Mouse (Mus musculus) right cerebral cortex, postnatal 14 days (tissue): Measurements from ENCODE around the gene Atp2a1.
"Not testable (repeated sequence)": the region's sequence is repeated elsewhere in the genome, so short reads cannot be mapped to it uniquely, and the experiment has no call there.

Experiments
- DNase-seq: peaks from one replicate; pipeline ENCODE4 v3.0.0; 2022

Gene Atp2a1

DNA sequence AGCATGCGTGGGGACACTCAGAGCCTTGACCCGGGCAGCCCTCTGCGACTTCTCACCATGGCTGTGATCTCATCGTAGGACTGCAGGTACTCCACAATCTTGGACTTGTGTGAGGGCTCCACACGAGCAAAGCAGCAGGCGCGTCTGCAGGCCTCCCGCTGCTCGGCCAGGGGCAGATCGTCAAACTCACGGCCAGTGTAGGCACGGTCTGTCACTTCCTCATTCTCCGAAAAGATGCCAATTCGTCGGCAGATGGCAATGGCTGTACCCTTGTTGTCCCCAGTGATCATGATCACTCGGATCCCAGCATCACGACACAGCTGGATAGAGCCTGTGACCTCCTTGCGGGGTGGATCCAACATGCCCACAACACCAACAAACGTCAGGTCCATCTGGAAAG is 14.4 kb downstream of the Atp2a1 start:
- no peak for DNase-seq

- DNase-seq, result no peak
These were observed 16.7 kb downstream of the Atp2a1 start for GRCm38 (mm10) chr7:126446217-126446616.

DNA sequence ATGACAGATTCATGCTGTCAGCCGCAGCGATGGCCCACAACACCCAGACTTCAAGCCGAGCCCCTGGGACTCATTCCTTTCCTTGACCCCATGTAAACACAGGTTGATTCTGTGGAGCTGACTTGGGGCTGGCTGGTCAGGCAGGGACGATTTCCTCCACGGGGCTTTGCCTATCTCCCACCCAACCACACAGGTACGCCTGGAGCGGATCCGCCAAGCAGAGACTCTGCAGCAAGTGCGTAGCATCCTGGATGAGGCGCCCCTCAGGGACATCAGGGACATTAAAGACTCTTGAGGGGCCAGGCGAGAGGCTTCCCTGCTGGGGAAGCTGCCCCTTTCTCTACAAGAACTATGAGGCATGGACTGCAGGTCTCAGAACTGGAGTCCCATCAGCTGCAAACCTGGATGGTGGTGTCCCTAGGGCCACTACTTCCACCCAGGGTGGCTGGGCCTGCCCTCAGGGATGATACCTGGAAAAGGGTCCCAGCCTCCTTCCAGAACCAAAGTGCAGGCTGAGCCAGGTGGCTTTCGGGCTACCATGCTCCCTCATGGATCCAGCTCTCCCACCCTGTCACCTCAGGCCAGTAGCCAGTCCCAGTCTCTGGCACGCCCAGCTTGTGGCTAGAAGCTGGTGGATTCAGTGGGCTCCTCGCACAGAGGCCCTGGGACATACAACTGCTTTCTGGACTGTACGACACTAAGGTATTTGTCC is 17.6 kb downstream of the Atp2a1 start:
- no peak for DNase-seq

DNA sequence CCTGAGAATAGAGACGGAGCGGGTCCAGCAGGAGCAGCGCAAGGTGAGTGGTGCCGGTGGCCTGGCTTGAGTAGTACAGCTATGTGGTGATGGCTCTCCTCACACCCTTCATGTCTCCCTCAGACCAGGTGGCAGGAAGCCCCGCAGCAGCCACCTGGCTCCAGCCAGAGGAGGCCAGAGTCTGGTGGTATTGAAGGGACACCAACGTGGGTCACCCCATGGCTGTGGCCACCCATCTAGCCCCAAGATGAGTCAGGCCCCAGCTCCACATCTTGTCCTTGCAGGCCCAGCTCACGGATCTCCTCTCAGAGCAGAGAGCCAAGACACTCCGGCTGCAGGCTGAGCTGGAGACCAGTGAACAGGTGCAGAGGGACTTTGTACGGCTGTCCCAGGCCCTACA is 18.4 kb downstream of the Atp2a1 start:
- DNase-seq, result no peak

- DNase-seq, result no peak
These were observed 18.9 kb downstream of the Atp2a1 start for GRCm38 (mm10) chr7:126443997-126444396.

- DNase-seq, result peak; percentile 21
These were observed 22.8 kb downstream of the Atp2a1 start for GRCm38 (mm10) chr7:126440134-126440533.

DNA sequence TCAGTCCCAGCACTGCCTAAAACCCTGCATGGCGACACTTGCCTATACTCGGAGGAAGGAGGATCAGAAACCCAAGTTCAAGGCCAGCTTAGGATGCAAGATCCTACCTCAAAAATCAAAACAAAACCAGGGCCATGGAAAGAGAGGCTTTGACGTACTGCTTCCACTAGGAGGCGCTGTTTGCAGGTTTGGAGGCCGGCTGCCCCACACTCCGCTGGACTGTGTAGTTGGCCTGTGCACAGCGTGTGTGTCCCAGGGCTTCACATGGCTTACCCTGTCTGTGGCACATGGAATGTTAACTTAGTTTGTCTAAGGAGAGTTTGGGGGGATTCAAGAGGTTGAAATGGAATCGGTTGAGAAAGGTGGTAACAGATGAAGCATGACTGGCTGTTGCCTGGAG is 26.1 kb downstream of the Atp2a1 start:
- peak; percentile 45 for DNase-seq

DNA sequence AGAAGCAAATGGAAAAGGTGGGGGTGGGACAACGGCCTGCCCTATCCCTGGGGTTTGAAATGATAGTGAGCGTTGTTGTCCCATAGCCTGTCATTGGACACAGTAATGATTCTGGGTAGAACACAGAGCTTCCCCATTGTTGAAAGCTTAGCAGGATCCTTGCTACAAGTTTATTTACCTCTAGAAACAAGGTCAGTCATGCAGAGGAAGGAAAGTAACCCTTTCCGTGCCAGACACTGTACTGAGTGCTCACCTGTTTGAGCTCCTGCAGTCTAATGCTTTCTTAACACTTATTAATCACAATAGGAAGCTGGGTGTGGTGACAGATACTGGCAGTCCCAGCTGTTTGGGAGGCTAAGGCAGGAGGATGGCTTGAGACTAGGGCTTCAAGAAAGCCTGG is 27.1 kb downstream of the Atp2a1 start:
- DNase-seq, result no peak

GRCm38 (mm10) chr7:126434726-126435125 is 28.2 kb downstream of the Atp2a1 start:
- DNase-seq, result no peak

DNA sequence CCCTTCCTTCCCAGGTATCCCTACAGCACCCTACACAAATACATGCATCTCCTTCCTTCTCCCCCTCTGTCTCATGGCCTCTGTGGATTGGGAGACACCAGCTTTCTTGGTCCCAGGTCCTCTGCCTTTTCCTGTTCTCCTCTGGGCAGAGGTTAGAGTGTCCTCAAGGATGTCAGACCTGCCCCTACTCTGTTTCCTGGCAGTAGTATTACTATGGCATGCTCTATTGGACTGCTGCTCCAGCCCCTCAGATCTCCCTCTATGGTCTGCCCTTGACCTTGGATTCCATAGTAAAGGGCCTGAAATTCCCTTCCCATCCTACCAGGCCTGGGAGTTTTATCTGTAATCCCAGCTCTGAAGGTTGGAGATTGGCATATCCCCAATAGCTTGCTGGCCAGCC is 32.7 kb downstream of the Atp2a1 start:
- DNase-seq, result no peak

- no peak for DNase-seq
These were observed 33.4 kb downstream of the Atp2a1 start for GRCm38 (mm10) chr7:126429503-126429898.

DNA sequence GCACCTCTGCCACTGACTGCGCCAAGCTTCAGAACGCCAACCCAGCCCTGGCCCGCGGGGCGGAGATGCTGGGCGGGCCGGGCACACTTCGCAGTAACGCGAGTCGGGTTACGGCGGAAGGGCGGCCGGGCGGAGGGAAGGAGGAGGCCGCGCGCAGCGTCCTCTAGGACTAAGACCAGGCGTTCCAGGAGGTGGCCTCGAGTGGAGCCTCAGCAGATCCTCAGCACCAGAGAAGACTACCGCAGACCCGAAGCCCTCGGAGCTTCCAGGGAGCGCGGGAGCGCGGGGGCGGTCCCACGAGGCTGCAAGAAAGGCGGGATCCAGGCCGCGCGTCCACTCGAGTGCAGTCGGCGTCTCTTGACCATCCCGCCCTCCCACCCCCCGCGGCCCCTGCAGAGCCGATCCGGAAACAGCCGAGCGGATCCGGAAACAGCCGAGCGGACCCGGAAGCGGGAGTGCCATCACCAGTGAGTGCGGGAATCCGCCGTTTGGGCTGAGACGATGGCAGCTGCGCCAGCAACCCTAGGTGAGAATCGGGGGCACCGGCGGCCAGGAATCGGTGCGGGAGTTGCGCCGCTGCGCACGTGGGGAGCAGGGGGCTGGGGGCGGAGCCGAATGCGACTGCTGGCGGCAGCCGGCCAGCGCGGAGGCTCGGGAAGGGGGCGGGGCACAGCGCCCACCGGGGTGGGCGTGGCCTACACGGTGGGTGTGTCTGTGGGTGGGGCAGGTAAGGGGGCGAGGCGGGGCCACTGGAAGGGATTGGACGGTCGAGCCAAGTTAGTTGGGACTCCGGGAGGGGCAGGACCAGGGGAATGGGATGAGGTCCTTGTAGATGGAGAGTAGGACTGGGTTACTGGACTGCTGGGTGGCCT is 34.0 kb downstream of the Atp2a1 start, which contains the start of gene Rabep2:
Gene Rabep2, plus strand, starts transcription at position 129 of the 872 bp plus-strand sequence.
- peak; percentile 99 for DNase-seq

DNA sequence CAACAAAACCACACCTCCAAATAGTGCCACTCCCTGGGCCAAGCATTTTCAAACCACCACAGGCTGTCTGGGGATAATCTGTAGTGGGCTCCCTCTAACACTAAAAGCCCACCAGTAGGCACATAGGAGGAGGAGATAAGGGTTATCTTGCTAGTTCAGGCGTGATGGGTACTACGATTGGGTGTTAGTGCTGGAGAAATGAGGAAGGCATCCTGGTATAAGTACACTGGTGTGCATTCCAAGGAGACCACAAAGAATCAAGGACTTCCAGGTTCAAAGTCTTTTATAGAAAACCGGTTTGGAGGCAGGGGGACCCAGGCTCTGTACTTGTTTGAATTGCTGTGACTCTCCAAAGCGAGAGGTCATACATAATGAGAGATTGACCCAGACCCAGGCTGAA is 34.8 kb downstream of the Atp2a1 start:
- no peak for DNase-seq

DNA sequence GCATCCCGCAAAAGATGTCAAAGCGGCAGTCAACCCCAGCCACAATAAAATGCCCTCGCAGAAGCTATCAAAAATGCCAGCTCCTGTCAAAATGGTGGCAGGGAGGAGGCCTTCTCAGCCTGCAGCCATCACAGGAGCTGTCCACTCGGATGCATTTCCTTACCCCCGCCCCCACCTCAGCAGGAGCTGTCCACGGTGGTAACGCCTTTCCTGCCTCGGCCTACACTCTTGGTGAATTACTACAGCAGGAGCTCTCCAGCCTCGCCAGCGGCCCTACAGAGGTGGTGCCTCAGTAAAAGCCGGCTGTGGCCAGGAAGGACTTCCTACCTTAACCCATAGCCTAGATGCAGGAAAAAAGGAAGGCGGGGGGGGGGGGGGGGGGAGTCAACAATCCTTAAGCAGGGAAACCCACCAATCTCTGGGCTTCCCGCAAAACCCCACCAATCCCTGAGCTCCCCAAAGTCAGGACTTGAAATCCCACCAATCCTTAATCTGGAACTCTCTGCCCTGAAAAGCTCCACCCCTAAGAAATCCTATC is 35.5 kb downstream of the Atp2a1 start:
- no peak for DNase-seq

- DNase-seq, result no peak
These were observed 38.7 kb downstream of the Atp2a1 start for GRCm38 (mm10) chr7:126424161-126424560.

DNA sequence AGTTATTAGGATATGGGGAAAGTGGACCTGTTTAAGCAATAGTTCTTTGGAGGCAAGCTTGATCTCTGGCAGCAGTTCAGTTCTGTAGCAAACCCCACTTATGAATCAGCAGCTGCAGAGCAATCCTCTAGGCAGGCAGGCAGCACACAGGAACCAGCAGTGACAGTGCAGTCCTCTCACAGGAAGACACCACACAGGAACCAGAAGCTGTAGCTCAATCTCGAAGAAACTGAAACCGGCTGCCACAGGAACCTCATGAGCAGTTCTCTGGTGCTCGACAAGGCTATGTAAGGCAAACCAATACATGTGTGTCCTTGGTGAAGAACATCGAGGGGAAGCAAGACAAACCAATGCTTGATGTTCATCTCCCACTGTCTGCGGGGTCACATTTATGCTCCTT is 41.2 kb downstream of the Atp2a1 start:
- no peak for DNase-seq

GRCm38 (mm10) chr7:126418496-126418895 is 44.4 kb downstream of the Atp2a1 start:
- DNase-seq, result no peak

- no peak for DNase-seq
These were observed 45.3 kb downstream of the Atp2a1 start for GRCm38 (mm10) chr7:126417606-126418005.

- DNase-seq, result no peak
These were observed 45.9 kb downstream of the Atp2a1 start for GRCm38 (mm10) chr7:126417045-126417444.

GRCm38 (mm10) chr7:126416615-126417014 is 46.3 kb downstream of the Atp2a1 start:
- DNase-seq, result no peak

GRCm38 (mm10) chr7:126414725-126415124 is 48.2 kb downstream of the Atp2a1 start, which contains the start of gene Cd19:
Gene Cd19 (minus strand): TSS chr7:126414889.
- no peak for DNase-seq

DNA sequence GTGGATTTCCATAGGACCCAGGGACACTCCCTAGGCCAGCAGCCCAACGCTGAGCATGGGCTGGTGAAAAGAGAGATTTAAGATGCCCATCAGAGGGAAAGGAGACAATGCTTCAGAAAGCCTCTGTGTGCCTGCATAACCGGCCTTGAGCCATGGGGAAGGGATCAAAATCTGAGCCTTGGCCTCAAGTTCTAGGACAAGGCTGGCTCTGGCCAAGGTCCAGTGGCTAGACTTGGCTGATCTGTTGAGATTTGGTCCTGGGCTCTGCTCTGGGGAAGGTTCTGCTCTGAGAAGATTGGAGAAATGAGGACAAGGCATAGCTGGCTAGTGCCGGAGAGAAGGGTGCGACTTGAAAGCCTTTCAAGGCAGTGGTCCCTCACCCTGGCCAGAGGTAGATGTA is 51.8 kb downstream of the Atp2a1 start:
- DNase-seq, result no peak

GRCm38 (mm10) chr7:126408686-126409085 is 54.2 kb downstream of the Atp2a1 start:
- DNase-seq, result no peak

GRCm38 (mm10) chr7:126402518-126402917 is 60.4 kb downstream of the Atp2a1 start:
- DNase-seq, result not testable (repeated sequence)
